Comparison of ENCODE assay signal across 10 mouse cellular contexts in the genomic region with DNA sequence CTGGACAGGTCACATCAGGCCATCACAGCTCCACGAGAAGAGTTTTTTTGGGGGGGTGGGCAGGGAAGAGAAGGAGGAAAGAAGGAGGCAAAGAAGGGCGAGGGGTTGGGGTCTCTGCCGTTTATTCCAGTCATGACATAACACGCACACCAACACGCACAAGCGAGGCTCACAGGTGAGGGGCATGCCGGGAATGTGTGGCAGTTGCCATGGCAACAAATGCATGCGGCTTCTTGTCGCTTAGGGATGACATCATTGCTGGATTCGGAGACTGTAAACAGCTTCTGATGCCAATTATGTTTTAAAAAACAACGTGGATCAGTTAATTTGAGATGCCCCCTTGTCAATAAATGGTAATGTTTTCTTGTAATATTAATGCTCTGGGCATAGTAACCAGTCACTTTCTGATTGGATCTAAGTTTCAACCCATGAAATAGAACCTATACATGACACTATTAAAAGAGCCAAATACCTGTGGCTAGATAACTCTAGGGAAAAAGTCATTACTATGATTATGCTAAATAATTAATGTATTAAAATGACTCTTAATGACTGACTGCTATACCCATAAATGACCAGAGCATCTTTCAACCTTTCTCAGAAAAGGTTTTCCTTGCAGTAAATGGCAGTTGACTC. TPM values are rescaled to one million over a fixed set of nuclear protein-coding genes. Genes with fewer than 3 reads are reported as not detected.
DNase-seq lines count a peak whose midpoint lies in the region; ATAC-seq and TF ChIP-seq lines count a peak whose summit lies in the region.
"Had no signal": no experiment of that assay in that cellular context is flagged by ENCODE, and none has a peak within 500 bp of the region (broad histone marks: within the 10 kb centered on the region; RNA-seq: fewer than 3 reads in every experiment).

No protein-coding gene starts in this region.

- no peak for ATAC-seq in lung, postnatal 0 days
- ATAC-seq in forebrain, postnatal 0 days: peak; percentile 95
- ATAC-seq in erythroid progenitor cell, adult 5-6 weeks (replicated peaks; ENCODE audit: low FRiP score, poor library complexity, severe bottlenecking): no peak

- no peaks in the 10 kb centered on the region for H3K27me3 ChIP-seq in lung, postnatal 0 days (replicated peaks; ENCODE audit: insufficient read depth, low read length)
- no peaks in the 10 kb centered on the region; the same call in 1 of the 2 replicates for H3K27me3 ChIP-seq in forebrain, postnatal 0 days (ENCODE audit: insufficient read depth, low read length)
- peaks cover 8% of the 10 kb centered on the region; the same call in 1 of the 2 replicates for H3K27me3 ChIP-seq in limb, embryonic 10.5 days (ENCODE audit: low read depth, poor library complexity, severe bottlenecking)

- 63% methylated on average over 11 of the region's 11 CpGs for WGBS in lung, postnatal 0 days
- 36% methylated on average over 11 of the region's 11 CpGs for WGBS in forebrain, postnatal 0 days
- WGBS in limb, embryonic 10.5 days: 82% methylated on average over 11 of the region's 11 CpGs

- no peak overlapping the region for H3K9ac ChIP-seq in lung, postnatal 0 days (replicated peaks; ENCODE audit: low read depth)
- no peak overlapping the region for H3K9ac ChIP-seq in forebrain, postnatal 0 days

- H3K36me3 ChIP-seq in lung, postnatal 0 days (ENCODE audit: insufficient read depth, low read length): no peaks in the 10 kb centered on the region
- no peaks in the 10 kb centered on the region for H3K36me3 ChIP-seq in forebrain, postnatal 0 days (ENCODE audit: insufficient read depth)
- no peaks in the 10 kb centered on the region for H3K36me3 ChIP-seq in limb, embryonic 10.5 days

- H3K4me2 ChIP-seq in lung, postnatal 0 days (replicated peaks; ENCODE audit: low read depth, low read length): no peak overlapping the region
- peak overlapping the region; percentile 41 for H3K4me2 ChIP-seq in forebrain, postnatal 0 days (ENCODE audit: low read depth)

- no peaks in the 10 kb centered on the region for H3K9me3 ChIP-seq in lung, postnatal 0 days (ENCODE audit: low read length)
- H3K9me3 ChIP-seq in forebrain, postnatal 0 days (ENCODE audit: low read length): no peaks in the 10 kb centered on the region
- no peaks in the 10 kb centered on the region for H3K9me3 ChIP-seq in limb, embryonic 10.5 days (replicated peaks)

- H3K27ac ChIP-seq in lung, postnatal 0 days (ENCODE audit: low read length): no peak overlapping the region
- no peak overlapping the region for H3K27ac ChIP-seq in forebrain, postnatal 0 days (ENCODE audit: low read depth, low read length)
- no peak overlapping the region for H3K27ac ChIP-seq in limb, embryonic 10.5 days

- H3K4me1 ChIP-seq in lung, postnatal 0 days (ENCODE audit: insufficient read depth, low read depth, low read length): no peaks in the 10 kb centered on the region
- H3K4me1 ChIP-seq in forebrain, postnatal 0 days (ENCODE audit: insufficient read depth): no peaks in the 10 kb centered on the region
- peaks cover 6% of the 10 kb centered on the region for H3K4me1 ChIP-seq in limb, embryonic 10.5 days

- peak; percentile 9 for DNase-seq in lung, postnatal 0 days (ENCODE audit: low spot score)
- no peak for DNase-seq in lung, adult 18-20 months
- DNase-seq in forebrain, postnatal 0 days: peak; percentile 90
- DNase-seq in left cerebral cortex, adult 18-20 months (ENCODE audit: low spot score in 2 of 2): peak; percentile 61 to 63
- DNase-seq in right cerebral cortex, postnatal 25 days: peak; percentile 55
- DNase-seq in limb, embryonic 10.5 days (ENCODE audit: low spot score): no peak
- no peak for DNase-seq in spleen, adult 12 weeks (ENCODE audit: low spot score)

- TF ChIP-seq CTCF in lung, postnatal 0 days (IDR thresholded peaks at IDR 0.05): no peak
- TF ChIP-seq CTCF in forebrain, postnatal 0 days (IDR thresholded peaks at IDR 0.05; ENCODE audit: low read depth): no peak

- no peak for TF ChIP-seq EP300 in lung, postnatal 0 days (IDR thresholded peaks at IDR 0.05)

- no peak overlapping the region for H3K4me3 ChIP-seq in lung, postnatal 0 days (ENCODE audit: low read depth, low read length)
- H3K4me3 ChIP-seq in forebrain, postnatal 0 days (ENCODE audit: low read depth, low read length): peak overlapping the region; percentile 26
- H3K4me3 ChIP-seq in limb, embryonic 10.5 days: no peak overlapping the region

RNA-seq across cellular contexts. Expression of a gene that starts 4.0 kb away (rescaled TPM):
- polyA plus RNA-seq in lung, postnatal 0 days (2015; fragmentation: Nextera tagmentation; extraction: Ambion mirVana): 0.11 TPM in 1 of 2 replicates, not detected in the other
- not detected in 2 replicates for total RNA-seq in forebrain, postnatal 0 days (2014; rRNA removed)
- not detected in 2 replicates for polyA plus RNA-seq in forebrain, postnatal 0 days (2015; fragmentation: Nextera tagmentation; extraction: Ambion mirVana)
- total RNA-seq in left cerebral cortex, adult 18-20 months (2021): not detected
- not detected in 2 replicates for polyA plus RNA-seq in limb, embryonic 10.5 days (2016; fragmentation: Nextera tagmentation; extraction: Ambion mirVana)
- total RNA-seq in erythroid progenitor cell, adult 5-6 weeks (2015; ENCODE audit: low replicate concordance): not detected in 2 replicates
- not detected in 2 replicates for total RNA-seq in erythroid progenitor cell, adult 5-6 weeks (2017; ENCODE audit: low replicate concordance)
- total RNA-seq: heart, adult 8-10 months had no signal
- polyA plus RNA-seq: limb, embryonic 14.5 days had no signal

Comparison
In these comparisons a context has a peak if more than half of its experiments do, and no peak if none do; other contexts are left out.
1. DNase-seq: peak in lung, postnatal 0 days (single experiment), forebrain, postnatal 0 days (single experiment), left cerebral cortex, adult 18-20 months (2 of 2) and right cerebral cortex, postnatal 25 days (single experiment); none in lung, adult 18-20 months (0 of 2), limb, embryonic 10.5 days (single experiment) and spleen, adult 12 weeks (single experiment).